Mouse (Mus musculus) thymus, adult 2 months (tissue): ENCODE measurements around the gene Gprc5b. TPM values are rescaled to one million over a fixed set of nuclear protein-coding genes. Genes with fewer than 3 reads are reported as not detected.

Source experiments
- DNase-seq: peaks from one replicate; pipeline ENCODE4 v3.0.0; 2021
- H3K27ac ChIP-seq: fragments of 200-500 bp; 2 replicates; pipeline ENCODE4 v1.5.1; 2012; ENCODE audit warnings: low read length, control low read depth; ENCODE audit not compliant: control insufficient read depth, insufficient read depth
- H3K27me3 ChIP-seq: fragments of 200-500 bp; 2 replicates; pipeline ENCODE4 v1.6.1; 2012; ENCODE audit warnings: mild to moderate bottlenecking, low read length, moderate library complexity, mixed read lengths; ENCODE audit not compliant: control insufficient read depth, insufficient read depth
- H3K36me3 ChIP-seq: fragments of 200-500 bp; 2 replicates; pipeline ENCODE4 v1.6.1; 2012; ENCODE audit warnings: mild to moderate bottlenecking, low read length, moderate library complexity; ENCODE audit not compliant: control insufficient read depth, insufficient read depth
- H3K4me1 ChIP-seq: fragments of 200-500 bp; replicated peaks from 2 replicates; pipeline ENCODE4 v1.6.1; 2012; ENCODE audit warnings: low read length; ENCODE audit not compliant: control insufficient read depth, insufficient read depth
- H3K4me3 ChIP-seq: fragments of 200-500 bp; 2 replicates; pipeline ENCODE4 v1.5.1; 2012; ENCODE audit warnings: mild to moderate bottlenecking, low read length, control low read depth, moderate library complexity; ENCODE audit not compliant: control insufficient read depth, insufficient read depth
- CTCF ChIP-seq: fragments of 200-500 bp; IDR thresholded peaks from 2 replicates; pipeline ENCODE4 v1.5.1; 2012; ENCODE audit warnings: mild to moderate bottlenecking, control low read depth, low read length, moderate library complexity, borderline replicate concordance; ENCODE audit not compliant: control insufficient read depth, poor library complexity, insufficient read depth; ENCODE audit errors: extremely low read depth
- POLR2A ChIP-seq: fragments of 200-500 bp; IDR thresholded peaks from 2 replicates; pipeline ENCODE4 v1.6.1; 2012; ENCODE audit warnings: mild to moderate bottlenecking, low read length, control low read depth, moderate library complexity; ENCODE audit not compliant: control insufficient read depth, poor library complexity, insufficient read depth; ENCODE audit errors: extremely low read depth
- WGBS: fragments of 180-500 bp; shearing (Covaris S2); methylation state at CpG from one replicate; pipeline ENCODE4 v1.1.7; 2018; 5-methylcytosine and 5-hydroxymethylcytosine counted together
- polyA plus RNA-seq: library from polyadenylated mRNA; depleted of rRNA; stranded (reverse); fragments of >200 nt; gene quantifications from 2 replicates; pipeline ENCODE4 v1.2.3, GENCODE M21; 2012

Gprc5b gene
- polyA plus RNA-seq, 1 experiment: 15.2 TPM

- Histone ChIP-seq H3K4me1 (peaks cover 2% of the 10 kb centered on the region), H3K27me3 (no peaks in the 10 kb centered on the region), H3K4me3 (no peak overlapping the region), H3K36me3 (no peaks in the 10 kb centered on the region), H3K27ac (no peak overlapping the region)
- WGBS: 85% methylated on average over 17 of the region's 17 CpGs
- TF ChIP-seq CTCF (no peak), POLR2A (no peak)
- no peak for DNase-seq
These were observed 63.3 kb downstream of the Gprc5b start for GRCm38 (mm10) chr7:118931502-118932395.

DNA sequence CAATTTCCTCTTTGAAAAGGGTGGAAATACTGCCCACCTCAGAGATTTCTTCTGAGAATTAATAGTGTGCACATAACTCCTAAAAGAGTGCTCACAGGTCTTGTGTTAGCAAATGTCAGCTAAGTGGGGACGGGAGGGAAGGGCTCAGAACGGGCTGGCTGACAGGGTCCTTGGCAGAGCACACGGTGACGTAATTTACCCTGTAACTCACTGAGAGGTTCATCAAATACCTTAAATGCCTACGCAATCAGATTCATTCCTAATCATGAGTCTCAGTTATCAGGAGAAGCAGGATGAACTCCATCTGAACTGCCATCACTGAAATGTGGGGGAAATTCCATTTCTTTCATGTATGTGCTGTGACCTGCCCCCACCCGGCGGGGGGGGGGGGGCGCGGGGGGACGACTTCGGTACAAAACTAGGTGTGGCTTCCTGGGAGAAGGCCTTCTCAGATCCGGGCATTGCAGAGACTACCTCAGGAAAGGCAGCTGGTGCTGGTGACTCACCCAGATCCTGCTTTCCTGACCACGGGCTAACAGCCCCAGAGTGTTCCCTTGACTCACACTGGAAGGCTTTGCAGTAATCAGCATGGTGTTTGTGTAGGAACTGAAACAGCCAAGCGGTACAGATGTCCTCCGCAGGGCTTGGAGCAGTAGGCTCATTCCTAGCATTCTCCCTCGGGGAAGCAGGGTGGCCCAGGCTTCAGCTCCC, 65.3 kb downstream of the Gprc5b start:
- Histone ChIP-seq H3K27me3 (no peaks in the 10 kb centered on the region), H3K4me1 (no peaks in the 10 kb centered on the region; the same call in 1 of the 2 replicates), H3K4me3 (no peak overlapping the region), H3K27ac (no peak overlapping the region), H3K36me3 (no peaks in the 10 kb centered on the region)
- TF ChIP-seq CTCF: no peak
- TF ChIP-seq POLR2A: no peak
- no peak for DNase-seq
- WGBS: 52% methylated on average over 16 of the region's 16 CpGs

- no peaks in the 10 kb centered on the region; the same call in 1 of the 2 replicates for H3K4me1 ChIP-seq
- no peak for TF ChIP-seq POLR2A
- no peak for TF ChIP-seq CTCF
- no peaks in the 10 kb centered on the region for H3K27me3 ChIP-seq
- no peak overlapping the region for H3K4me3 ChIP-seq
- no peaks in the 10 kb centered on the region for H3K36me3 ChIP-seq
- no peak for DNase-seq
- no peak overlapping the region for H3K27ac ChIP-seq
- 86% methylated on average over 8 of the region's 8 CpGs for WGBS
These were observed 66.1 kb downstream of the Gprc5b start for GRCm38 (mm10) chr7:118928916-118929315.

DNA sequence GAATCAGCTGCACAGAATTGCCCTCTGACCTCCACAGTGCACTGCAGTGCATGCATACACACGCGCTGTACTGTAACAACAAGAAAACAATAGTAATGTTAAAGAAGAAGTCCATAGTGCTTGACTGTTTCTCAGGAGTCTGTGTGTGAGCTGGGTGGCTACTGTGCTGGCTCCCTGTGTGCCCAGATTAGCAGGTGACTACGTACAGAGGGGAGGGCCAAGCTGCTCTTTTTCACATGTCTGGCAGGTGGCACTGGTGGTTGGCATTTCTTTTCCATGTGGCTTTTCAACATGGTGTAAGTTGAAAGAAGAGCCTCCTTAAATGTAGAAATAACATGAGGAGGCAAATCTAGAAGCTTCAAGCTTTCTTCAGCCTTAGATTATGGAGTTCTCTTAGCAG, 66.7 kb downstream of the Gprc5b start:
- no peak for DNase-seq
- TF ChIP-seq CTCF (no peak), POLR2A (no peak)
- H3K27ac ChIP-seq: no peak overlapping the region
- WGBS: 81% methylated on average over 3 of the region's 3 CpGs
- H3K36me3 ChIP-seq: no peaks in the 10 kb centered on the region
- H3K27me3 ChIP-seq: no peaks in the 10 kb centered on the region
- H3K4me1 ChIP-seq: no peaks in the 10 kb centered on the region; the same call in 1 of the 2 replicates
- no peak overlapping the region for H3K4me3 ChIP-seq

GRCm38 (mm10) chr7:118927279-118927678, 67.7 kb downstream of the Gprc5b start:
- Histone ChIP-seq H3K36me3 (no peaks in the 10 kb centered on the region), H3K4me1 (peaks cover 3% of the 10 kb centered on the region), H3K27me3 (no peaks in the 10 kb centered on the region), H3K27ac (no peak overlapping the region), H3K4me3 (no peak overlapping the region)
- DNase-seq: no peak
- TF ChIP-seq CTCF (no peak), POLR2A (no peak)
- WGBS: 97% methylated on average over 2 of the region's 2 CpGs

GRCm38 (mm10) chr7:118926516-118927260, 68.3 kb downstream of the Gprc5b start:
- Histone ChIP-seq H3K4me1 (peaks cover 8% of the 10 kb centered on the region), H3K36me3 (no peaks in the 10 kb centered on the region), H3K27me3 (no peaks in the 10 kb centered on the region), H3K27ac (no peak overlapping the region), H3K4me3 (no peak overlapping the region)
- 95% methylated on average over 6 of the region's 6 CpGs for WGBS
- TF ChIP-seq POLR2A: no peak
- TF ChIP-seq CTCF: no peak
- DNase-seq: no peak
